Mouse (Mus musculus) CD8-positive naive resting alpha-beta T cell, adult 2 months (primary cell): Measurements from ENCODE around the gene Tox2.

ENCODE experiments used
- DNase-seq, 2 experiments: peaks; one replicate each; pipeline ENCODE4 v3.0.0; 2022; ENCODE audit warnings: low read depth in 2 of 2, low spot score in 2 of 2

The Tox2 gene

DNA sequence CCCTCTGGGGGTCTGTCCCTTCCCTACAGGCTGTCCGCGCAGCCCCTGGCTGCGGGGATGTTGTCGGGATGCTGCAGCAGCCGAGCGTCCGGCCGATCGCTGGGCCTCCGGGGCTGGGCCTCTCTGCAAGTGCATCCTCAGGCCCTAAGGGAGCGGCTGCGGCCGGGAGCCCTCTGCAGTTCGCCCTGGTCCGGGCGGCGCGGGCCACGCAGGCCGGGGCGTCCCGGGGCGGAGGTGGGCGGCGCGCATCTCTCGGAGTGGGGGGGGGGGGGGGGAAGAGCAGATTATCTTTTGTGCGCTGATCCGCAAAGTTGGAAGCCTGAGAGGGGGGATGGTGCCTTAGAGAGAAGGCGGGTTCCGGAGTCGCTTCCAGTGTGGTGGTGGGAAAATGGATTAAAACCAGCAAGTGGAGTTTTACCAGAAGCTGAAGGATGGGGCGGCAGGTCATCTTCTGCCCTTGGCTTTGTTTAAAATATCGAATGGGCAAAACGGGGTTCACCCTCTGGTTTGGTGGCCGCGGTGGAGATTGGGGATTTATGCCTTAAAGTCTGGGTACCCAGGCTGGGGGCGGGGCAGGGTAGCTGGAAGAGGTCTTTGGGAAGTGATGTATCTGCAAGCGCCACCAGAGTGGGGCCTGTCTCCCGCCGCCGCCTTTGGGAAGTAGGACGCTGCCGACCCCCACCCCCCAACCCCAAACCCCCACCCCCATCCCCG, 1.8 kb downstream of the Tox2 start:
- DNase-seq: no peak

DNA sequence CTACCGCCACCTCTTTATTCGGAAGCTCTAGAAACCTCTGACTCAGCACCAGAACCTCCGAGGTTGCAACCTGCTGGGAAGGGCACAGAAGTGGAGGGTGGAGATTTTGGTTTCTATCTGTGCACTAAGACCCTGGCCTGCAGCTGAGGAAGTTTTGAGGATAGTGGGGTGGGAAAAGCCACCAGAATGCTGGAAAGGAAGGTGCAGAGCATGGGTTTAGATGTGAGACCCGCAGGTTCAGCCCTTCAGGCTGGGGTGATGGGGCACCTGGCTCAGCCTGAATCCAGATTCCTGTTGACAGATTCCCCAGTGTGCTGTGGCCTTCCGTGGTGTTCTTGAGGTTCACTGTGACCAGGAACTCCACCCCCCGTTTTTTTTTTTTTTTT, 2.3 kb downstream of the Tox2 start:
- DNase-seq: no peak

DNA sequence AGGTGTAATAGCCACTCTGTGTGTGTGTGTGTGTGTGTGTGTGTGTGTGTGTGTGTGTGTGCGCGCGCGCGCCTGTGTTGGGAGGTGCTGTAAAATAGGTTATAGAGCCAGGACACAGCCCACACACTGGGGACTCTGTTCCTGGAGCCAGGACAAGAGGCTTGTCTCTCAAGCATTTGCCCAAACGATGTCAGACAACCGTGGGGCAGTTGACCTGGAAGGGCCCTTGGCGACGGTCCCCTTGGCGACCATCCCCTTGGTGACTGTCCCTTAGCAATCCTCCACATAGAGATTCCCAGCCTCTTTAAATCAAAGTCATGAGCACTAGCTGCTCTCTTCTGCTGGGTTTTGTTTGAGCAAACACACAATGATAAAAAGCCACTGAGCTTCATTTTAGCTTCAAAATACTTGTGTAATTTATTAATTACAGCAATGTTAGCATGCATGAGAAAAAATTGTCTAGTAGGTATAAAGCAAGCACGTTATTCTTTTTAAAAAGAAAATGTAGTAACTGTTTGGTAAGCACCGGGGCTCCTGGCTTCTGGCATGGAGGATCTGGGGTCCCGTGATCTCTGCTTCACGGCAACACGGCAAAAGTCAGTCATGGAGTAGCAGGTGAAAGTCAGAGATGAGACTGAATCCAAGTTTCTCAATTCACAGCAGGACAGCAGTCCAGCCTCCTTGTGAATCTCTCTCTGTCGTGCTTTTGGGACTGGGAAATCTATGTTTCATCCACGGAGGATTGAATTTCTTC, 3.0 kb downstream of the Tox2 start:
- DNase-seq: no peak

DNA sequence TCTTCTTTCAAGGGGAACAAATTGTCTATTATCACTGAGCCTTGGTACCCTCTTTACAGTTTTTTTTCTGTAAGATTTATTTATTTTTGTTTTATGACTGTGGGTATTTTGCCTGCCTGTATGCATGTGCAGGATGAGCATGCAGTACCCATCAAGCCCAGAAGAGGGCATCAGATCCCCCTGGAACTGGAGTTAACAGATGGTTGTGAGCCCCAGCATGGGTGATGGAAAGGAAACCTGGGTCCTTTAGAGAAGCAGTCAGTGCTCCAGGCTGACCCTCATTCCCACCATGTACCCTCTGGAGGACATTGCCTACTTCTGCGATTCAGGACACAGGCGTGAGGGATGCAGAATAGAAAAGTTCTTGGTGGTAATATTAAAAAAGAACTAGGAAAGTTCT, 4.4 kb downstream of the Tox2 start:
- no peak for DNase-seq

DNA sequence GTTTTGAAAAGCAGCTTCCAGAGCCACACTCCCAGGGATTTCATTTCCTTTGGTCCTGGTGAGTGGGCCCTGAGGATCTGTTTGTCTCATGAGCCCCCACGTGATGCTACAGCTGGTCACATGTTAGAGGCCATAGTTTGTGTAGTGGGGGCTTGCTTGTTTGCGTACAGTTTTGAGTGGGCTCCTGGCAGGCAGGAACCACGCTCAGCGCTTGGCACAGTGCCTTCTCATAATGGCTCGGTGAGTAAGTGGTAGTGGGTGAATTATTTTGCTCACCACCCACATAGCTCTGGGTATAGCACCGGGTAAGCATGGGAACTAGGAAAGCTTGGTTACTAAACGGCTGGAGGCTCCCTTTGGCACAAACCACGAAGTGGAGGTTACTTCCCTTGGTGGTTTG, 6.2 kb downstream of the Tox2 start:
- DNase-seq: no peak

DNA sequence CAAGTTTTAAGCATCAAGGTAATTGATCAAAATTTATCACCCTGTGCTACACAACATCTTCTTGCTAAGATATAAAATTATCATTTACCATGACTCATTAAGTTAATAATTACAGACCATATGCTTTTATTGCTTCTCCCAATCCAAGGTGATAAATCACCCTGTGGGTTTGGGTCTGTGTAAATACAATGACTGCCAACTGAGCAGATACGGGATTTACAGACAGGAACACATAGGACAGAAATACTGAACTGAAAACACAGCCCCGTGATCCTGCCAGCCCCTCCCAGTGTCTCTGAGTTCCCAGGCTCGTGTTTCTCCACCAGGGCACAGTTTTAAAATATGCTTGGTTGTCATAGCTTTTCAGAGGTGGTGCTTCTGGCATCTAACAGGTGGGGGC, 10.2 kb downstream of the Tox2 start:
- no peak for DNase-seq

DNA sequence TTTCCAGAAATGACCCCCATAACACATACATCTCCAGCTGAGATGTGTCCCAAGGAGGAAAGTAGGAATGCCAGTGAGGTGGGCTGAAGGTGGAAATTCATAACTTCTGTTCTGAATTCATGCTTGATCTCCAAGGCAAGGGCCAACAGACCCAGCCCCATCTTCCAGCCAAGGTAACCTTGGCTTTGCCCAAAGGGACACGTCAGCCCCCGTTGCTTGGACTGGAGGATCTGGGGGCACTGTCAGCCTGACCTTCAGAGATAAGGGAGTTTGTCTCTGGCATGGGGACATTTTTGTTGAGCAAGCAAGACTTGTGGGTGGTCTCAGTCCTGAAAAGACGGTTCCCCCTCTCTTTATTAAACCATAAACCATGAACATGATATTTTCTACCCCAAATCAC, 15.2 kb downstream of the Tox2 start:
- DNase-seq: no peak

DNA sequence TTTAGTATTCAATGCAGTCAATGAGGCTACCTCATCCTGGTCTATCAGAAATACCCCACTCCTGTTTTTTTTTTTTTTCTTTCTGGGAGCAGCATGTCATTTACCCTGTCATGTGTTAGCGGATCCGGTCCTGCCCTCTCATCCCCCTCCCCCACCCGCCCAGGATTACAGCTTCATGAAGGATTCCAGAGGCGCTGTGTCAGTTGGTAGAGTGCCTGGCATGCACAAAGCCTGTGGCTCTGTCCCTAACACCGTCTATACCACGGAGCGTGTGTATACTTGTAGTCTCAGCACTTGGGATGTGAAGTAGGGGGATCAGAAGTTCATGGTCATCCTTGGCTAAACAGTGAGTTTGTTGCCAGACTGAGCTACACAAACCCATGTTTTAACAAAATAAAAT, 15.6 kb downstream of the Tox2 start:
- DNase-seq: no peak

DNA sequence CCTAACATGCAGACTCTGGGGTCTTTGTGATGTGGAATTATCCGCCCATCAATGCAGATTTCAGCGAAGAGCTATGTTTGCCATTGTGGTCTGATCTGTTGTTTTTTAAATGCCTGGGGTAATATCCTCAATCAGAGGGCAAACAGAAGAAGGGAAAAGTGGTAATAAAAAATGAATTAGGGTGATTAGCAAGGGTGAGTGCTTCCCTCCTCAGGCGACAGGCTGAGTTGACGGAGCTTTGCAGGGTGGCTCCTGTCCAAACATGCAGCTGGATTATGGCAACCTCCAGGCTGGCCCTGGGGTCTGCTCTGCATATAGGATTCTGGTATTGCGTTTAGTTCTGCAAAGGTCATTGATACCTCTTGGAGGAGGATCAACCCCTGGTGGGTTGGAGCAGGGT, 16.5 kb downstream of the Tox2 start:
- no peak for DNase-seq

DNA sequence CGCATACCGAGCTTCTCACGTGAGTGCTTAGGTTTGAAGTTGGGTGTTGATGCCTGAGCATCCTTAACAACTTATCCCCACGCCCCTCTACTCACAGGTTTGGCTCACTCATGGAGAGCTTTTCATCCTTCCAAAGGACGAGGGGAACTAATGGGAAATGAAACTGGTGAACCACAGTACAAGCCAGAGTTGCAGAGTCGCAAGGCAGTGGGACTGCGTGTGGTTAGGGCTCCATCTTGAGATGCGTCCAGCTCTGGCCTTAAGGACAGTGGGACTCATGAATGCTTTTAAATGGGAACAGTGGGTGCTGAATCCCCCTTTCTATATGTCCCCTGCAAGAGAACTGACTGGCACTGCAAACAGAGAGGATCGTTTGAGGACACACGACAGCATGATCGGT, 17.8 kb downstream of the Tox2 start:
- no peak for DNase-seq

DNA sequence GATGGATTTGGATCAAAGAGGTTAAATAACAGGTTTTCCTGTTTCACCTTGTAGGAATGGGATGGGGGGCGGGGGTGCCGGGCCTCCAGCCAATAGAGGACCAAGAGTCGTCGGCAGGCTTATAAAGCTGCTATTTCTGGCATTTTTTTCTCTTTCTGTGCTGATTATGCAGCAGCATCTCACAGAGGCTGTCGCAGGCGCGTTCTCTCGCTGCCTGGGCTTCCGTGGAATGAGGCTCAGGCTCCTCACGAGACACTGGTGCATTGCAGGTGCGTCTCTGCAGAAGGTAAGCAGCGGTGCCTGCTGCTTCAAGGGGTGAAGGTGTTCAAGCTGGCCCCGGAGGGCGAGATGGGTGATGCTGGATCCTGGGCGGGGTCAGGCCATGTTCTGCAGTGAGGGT, 22.4 kb downstream of the Tox2 start:
- DNase-seq: no peak

DNA sequence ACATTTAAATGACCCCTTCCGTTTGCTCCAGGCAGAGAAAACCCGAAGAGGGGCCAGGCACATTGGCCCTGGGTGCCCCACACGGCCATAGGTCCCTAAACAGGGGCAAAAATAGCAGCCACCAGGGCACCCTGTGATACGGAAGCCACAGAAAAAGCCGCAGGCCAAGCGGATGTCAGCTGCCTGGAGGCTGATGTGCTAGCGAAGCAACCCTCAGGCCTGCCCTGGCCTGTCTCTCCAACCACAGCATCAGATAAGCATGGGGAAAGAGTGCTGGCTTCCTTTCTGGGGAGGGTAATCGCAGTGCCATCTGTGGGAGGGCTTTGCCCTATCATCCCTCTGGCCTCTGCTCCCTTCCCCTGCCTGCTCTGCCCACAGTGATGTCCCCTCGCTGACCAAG, 26.1 kb downstream of the Tox2 start:
- DNase-seq: peak; percentile 43 to 55

DNA sequence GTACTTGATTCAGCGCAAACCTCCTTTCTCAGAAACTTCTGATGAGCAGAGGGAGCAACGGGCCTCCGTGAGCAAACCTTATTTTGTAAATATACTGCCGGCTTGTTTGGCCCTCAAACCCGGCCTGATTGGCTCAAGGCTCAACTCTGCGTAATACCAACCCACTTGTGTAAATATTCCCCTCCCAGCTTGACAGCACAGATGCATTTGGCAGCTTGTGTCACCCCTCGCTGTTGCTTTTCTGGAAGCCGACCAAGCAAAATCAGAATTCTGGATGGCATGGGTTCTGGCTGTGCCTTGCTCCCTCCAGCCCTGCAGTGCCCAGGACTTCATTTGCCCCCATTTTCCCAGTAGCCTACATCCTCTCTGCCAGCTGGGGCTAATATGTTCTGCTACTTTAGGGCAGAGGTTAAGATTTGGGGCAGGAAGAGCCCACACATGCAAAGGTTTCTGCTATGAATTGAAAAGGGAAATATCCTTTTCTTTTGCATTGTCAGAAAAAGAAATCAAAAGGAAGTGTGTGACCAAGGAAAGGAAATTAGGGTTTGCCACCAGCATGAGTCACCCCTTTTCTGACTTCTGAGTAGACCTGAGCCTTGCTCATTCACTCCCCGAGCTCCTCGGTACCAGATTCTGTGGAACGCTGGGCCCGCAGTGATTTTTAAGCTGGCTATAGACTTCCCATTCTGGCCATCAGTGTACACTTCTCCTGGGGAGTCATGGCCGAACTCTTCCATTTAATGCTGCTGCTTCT, 29.0 kb downstream of the Tox2 start:
- DNase-seq: no peak

DNA sequence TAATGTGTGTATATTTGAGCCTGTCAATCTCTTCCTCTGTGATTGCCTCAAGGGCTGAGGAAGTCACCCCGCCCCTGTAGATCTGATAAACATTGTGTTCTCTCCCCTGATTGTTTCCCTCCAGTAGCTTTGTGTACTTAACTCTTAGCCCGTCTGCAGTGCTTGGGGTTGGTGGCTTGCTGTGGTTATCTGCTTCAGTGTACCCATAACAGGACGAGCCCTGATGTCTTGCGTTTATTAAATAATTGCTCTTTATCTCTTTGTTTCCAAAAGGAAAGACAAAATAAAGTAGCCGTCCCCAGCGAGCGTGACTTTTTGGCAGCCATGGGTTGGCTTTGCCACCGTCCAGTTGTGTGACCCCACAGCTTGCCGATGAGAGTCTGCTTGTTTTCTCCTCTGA, 30.7 kb downstream of the Tox2 start:
- no peak for DNase-seq

DNA sequence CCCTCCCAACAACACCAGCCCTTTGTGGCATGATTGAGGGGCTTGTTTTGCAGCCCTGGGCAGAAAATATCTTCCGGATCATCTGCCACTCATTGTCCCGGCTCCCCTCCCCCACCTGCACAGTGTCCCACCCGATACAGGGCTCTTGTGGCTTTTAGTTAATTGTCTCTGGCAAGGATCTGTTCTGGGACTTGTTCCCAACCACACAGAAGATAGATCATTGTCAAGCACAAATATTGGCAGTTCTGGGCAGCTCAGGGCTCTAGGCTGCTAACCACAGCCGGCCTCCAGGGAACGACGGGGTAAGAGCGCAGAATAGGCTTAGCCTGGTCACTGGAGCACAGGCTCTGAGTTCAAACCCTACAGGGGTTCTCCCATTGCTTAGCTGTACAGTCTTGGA, 33.1 kb downstream of the Tox2 start:
- no peak for DNase-seq

DNA sequence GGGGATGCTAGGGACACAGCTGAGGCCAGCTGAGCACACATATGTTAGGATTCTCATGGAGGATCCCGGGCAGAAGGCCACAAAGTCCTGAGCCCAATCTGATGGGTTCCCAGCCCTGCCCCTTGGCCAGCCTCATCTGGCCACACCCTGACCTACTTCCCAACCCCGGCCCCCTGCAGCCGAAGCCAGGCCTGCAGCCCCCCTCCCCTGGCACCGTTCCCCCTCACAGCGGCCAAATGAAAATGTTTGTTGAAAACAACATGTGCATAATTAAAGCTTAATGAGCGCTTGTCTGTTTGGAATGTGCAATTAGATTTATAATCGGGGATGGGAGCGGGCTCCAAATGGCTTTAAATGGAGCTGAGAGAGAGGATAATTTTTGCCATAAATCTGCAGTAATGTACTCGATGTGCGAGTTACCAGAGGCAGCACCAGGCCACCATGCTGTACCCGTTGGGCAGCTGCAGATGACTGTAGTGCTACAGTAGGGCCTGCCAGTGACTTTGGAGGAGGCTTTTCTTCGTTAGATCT, 35.1 kb downstream of the Tox2 start:
- DNase-seq: no peak

DNA sequence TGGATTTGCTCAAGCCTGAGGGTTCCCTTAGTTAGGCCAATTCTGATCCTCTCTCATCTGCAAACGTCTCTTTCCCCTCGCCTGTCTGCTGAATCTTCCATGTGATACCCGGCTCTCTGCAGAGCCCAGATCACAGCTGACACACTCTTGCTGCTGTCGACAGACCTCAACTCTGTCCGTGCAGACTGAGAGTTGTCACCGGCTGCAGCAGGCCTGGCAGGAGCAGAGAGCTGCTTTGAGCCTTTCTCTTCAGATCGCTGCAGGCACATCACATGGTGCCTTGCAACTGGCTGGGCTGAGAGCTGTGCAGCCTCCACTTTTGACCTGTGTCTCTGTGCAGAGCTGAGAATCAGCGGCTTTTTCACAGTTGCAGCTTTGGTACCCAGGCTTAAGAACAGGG, 37.0 kb downstream of the Tox2 start:
- no peak for DNase-seq

DNA sequence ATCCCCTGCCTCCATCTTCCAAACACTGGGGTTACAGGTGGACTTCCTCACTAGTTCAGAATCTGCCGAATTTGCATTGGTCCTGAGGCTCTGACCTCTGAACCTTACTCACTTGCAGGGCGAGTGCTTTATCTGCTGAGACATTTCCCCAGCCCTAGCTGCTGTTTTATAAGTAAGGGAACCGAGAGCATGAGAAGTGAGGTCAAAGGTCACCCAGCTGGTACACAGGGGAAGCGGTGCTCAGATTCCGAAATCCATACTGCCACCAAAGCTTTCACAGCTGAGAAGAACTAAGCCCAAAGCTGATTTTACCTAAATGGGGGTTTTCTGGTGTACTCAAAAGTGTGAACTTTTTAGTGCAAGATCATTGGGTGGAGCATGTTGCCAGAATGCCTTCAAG, 38.9 kb downstream of the Tox2 start:
- no peak for DNase-seq

DNA sequence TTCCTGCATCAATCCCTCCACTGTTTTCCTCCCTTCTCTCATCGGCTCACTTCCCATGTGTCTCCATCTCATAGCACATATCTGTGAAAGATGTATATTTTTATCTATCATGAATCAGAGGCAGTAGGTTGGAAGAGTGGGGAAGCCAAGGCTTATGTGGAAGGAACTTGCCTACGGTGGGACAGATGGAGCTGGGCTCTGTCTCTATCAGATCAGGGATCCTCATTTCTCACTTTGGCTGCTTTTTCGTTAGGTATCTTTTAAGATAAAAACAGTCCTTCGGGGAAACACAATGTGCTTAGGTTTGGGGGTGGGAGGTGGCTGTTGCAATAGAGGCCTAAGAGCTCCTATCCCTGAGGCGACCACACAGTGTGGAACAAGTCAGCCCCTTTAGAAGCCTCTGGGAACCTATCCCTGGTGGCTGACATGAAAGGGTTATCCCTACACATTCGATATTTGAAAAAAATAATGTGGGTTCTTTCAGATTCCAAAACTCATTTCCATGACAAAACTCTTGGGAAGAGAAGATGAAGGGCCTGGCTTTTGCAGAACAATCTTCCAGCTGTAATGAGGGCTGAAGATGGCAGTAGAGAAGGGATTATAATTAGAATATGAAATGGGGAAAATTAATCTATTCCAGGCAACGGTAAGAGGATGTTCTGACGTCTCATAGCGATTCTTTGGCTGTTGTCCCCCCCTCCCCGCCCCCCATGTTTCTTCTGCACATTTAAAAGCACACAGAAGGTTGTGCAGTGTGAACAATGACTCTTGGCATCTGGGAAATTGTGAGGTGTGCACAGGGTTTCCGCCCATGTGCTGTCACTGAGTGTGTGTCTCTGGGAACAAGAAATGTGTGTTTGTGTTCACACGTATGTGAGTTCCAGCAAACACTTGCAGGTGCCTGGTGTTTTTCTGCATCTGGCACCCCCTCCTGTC, 41.3 kb downstream of the Tox2 start:
- no peak for DNase-seq

DNA sequence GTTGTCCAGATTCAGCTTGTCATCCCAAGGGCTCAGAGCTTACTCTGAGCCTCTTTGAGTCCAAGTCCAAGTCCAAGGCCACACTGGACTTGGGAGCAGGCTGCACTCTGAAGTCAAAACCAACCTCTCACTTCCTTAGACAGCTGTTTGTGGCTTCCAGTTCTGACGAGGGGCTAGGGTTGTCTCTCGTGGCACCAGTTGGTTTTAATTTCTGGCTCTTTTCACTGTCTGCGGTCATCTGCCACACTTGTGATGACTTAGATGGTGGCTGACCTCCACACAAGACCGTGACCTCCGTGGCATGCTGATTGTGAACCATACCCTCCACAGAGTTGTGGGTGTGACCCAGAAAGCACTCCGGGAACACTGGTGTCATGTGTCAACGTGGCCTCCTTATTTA, 46.0 kb downstream of the Tox2 start:
- no peak for DNase-seq

DNA sequence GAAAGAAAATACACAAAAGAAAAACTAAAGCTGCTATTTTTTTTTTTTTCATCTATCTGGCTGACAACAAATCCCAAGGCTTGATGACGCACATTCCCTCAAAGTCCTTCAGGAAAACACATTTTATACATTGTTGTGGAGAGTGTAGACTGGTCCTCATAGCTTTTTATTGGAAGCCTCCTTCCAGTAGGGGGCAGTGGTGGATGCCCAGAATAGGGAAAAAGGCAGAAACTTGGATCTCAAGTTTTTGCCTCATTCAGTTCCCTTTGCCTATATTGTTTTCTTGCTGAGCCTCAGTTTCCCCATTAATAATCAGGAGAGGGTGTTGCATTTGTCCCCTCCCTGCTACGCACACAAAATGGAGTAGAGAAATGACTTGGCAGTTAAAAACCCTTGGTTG, 49.7 kb downstream of the Tox2 start:
- no peak for DNase-seq
